Mouse (Mus musculus): ENCODE measurements around the gene Ppfibp2.
A peak's percentile ranks its signal among the peaks of the same experiment; 100 is the strongest.

DNA sequence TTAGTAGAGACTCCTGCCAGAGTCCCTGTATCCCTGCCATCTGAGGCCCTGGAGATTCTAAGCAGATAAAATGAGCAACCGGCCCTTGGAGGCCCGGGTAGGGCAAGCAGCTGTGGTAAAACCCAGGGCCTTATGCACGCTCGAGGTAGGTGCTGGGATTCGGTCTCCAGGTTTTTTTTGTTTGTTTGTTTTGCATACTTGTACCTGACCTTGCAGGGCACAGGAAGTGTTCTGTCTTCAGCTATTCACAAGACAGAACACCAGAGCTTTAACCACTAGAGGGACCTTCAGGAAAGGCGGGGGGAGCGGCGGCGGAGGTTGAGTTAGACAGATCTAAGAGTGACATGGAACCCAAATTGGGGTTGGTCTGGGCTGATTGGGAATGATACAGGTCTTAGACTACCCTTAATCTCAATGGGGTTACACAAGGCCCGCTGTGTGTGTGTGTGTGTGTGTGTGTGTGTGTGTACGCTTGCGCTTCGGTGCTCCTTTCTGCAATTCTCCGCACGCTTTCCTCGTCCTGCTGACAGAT lies 616 bp upstream of the Ppfibp2 start:
- no peak for TF ChIP-seq MAFK (IDR thresholded peaks at IDR 0.05; ENCODE audit: insufficient read depth, low read depth, low read length)
- no peak for TF ChIP-seq CHD2 (IDR thresholded peaks at IDR 0.05; ENCODE audit: low read depth, low read length)
- 0 out of 2 replicates have a peak, but pooled peaks have one; percentile 50 for TF ChIP-seq ZNF384 (IDR thresholded peaks at IDR 0.05; ENCODE audit: low read depth, low read length)
- TF ChIP-seq HCFC1 (IDR thresholded peaks at IDR 0.05; ENCODE audit: borderline replicate concordance, insufficient read depth, low read length), result no peak

Data from ES-E14 (cell line).